Mouse (Mus musculus) ES-Bruce4 (cell line): ENCODE measurements around the gene Cbx7.

Experiments
- CTCF ChIP-seq: IDR thresholded peaks from one replicate; pipeline ENCODE4 v1.8.1; 2011; ENCODE audit warnings: low read depth, low read length
- EP300 ChIP-seq: IDR thresholded peaks from 2 replicates; pipeline ENCODE4 v1.6.1; 2011; ENCODE audit warnings: low read depth, low read length; ENCODE audit not compliant: insufficient read depth
- POLR2A ChIP-seq: IDR thresholded peaks from one replicate; pipeline ENCODE4 v1.8.1; 2011; ENCODE audit warnings: low read length; ENCODE audit not compliant: insufficient read depth

- TF ChIP-seq CTCF (no peak), POLR2A (no peak), EP300 (no peak)
These were observed 71.9 kb downstream of the Cbx7 start for GRCm38 (mm10) chr15:79898988-79899387.
